Mouse (Mus musculus) ES-Bruce4 (cell line): ENCODE measurements around the gene Pik3r5. TPM values are rescaled to one million over a fixed set of nuclear protein-coding genes. Genes with fewer than 3 reads are reported as not detected.

Source experiments
- H3K27ac ChIP-seq: 2 replicates; pipeline ENCODE4 v1.5.1; 2012; ENCODE audit warnings: low read length, inconsistent platforms; ENCODE audit not compliant: insufficient read depth
- H3K27me3 ChIP-seq: 2 replicates; pipeline ENCODE4 v1.6.1; 2012; ENCODE audit warnings: mild to moderate bottlenecking, low read length, inconsistent platforms; ENCODE audit not compliant: control insufficient read depth, poor library complexity, insufficient read depth, severe bottlenecking
- H3K36me3 ChIP-seq: 2 replicates; pipeline ENCODE4 v1.6.1; 2012; ENCODE audit warnings: inconsistent platforms, mild to moderate bottlenecking, low read length, moderate library complexity; ENCODE audit not compliant: control insufficient read depth, poor library complexity, insufficient read depth, severe bottlenecking
- H3K4me1 ChIP-seq: one replicate; pipeline ENCODE4 v1.8.1; 2011; ENCODE audit warnings: low read length; ENCODE audit not compliant: control insufficient read depth, insufficient read depth
- H3K4me3 ChIP-seq: 2 replicates; pipeline ENCODE4 v1.5.1; 2011; ENCODE audit warnings: low read depth, mild to moderate bottlenecking, low read length
- H3K9ac ChIP-seq: 2 replicates; pipeline ENCODE4 v1.6.1; 2012; ENCODE audit warnings: low read depth, mild to moderate bottlenecking, inconsistent platforms; ENCODE audit not compliant: poor library complexity, severe bottlenecking
- H3K9me3 ChIP-seq: replicated peaks from 2 replicates; pipeline ENCODE4 v1.6.1; 2012; ENCODE audit warnings: mild to moderate bottlenecking, low read length, inconsistent platforms; ENCODE audit not compliant: control insufficient read depth, poor library complexity, insufficient read depth, severe bottlenecking
- CTCF ChIP-seq: IDR thresholded peaks from one replicate; pipeline ENCODE4 v1.8.1; 2011; ENCODE audit warnings: low read depth, low read length
- EP300 ChIP-seq: IDR thresholded peaks from 2 replicates; pipeline ENCODE4 v1.6.1; 2011; ENCODE audit warnings: low read depth, low read length; ENCODE audit not compliant: insufficient read depth
- POLR2A ChIP-seq: IDR thresholded peaks from one replicate; pipeline ENCODE4 v1.8.1; 2011; ENCODE audit warnings: low read length; ENCODE audit not compliant: insufficient read depth
- polyA plus RNA-seq: library from polyadenylated mRNA; stranded (reverse); fragments of >200 nt; gene quantifications from 2 replicates; pipeline ENCODE4 v1.2.4, GENCODE M21; 2011; ENCODE audit warnings: low read depth; ENCODE audit not compliant: missing spikeins, insufficient read depth, insufficient read length

The Pik3r5 gene
- polyA plus RNA-seq, 1 experiment = 1.7 TPM

GRCm38 (mm10) chr11:68436376-68436775, 4.5 kb downstream of the Pik3r5 start:
- no peaks in the 10 kb centered on the region for H3K9me3 ChIP-seq
- H3K4me3 ChIP-seq = no peak overlapping the region
- H3K36me3 ChIP-seq = no peaks in the 10 kb centered on the region
- peaks cover 2% of the 10 kb centered on the region for H3K27me3 ChIP-seq
- H3K9ac ChIP-seq = no peak overlapping the region
- no peak for TF ChIP-seq POLR2A
- TF ChIP-seq CTCF = no peak
- no peak for TF ChIP-seq EP300
- H3K4me1 ChIP-seq = no peaks in the 10 kb centered on the region
- H3K27ac ChIP-seq = no peak overlapping the region

GRCm38 (mm10) chr11:68440100-68440499, 8.2 kb downstream of the Pik3r5 start:
- no peaks in the 10 kb centered on the region for H3K36me3 ChIP-seq
- TF ChIP-seq CTCF = no peak
- no peak for TF ChIP-seq EP300
- no peak for TF ChIP-seq POLR2A
- H3K4me1 ChIP-seq = no peaks in the 10 kb centered on the region
- H3K27me3 ChIP-seq = peaks cover 2% of the 10 kb centered on the region
- H3K4me3 ChIP-seq = no peak overlapping the region
- no peak overlapping the region for H3K27ac ChIP-seq
- H3K9me3 ChIP-seq = no peaks in the 10 kb centered on the region
- H3K9ac ChIP-seq = no peak overlapping the region

GRCm38 (mm10) chr11:68440965-68441364, 9.0 kb downstream of the Pik3r5 start:
- H3K4me3 ChIP-seq = no peak overlapping the region
- no peak overlapping the region for H3K9ac ChIP-seq
- no peaks in the 10 kb centered on the region for H3K36me3 ChIP-seq
- H3K4me1 ChIP-seq = no peaks in the 10 kb centered on the region
- no peaks in the 10 kb centered on the region for H3K9me3 ChIP-seq
- H3K27ac ChIP-seq = no peak overlapping the region
- TF ChIP-seq POLR2A = no peak
- TF ChIP-seq CTCF = no peak
- peaks cover 2% of the 10 kb centered on the region for H3K27me3 ChIP-seq

- no peaks in the 10 kb centered on the region for H3K9me3 ChIP-seq
- H3K27me3 ChIP-seq = peaks cover 2% of the 10 kb centered on the region
These were observed 10.4 kb downstream of the Pik3r5 start for GRCm38 (mm10) chr11:68442346-68442745.

DNA sequence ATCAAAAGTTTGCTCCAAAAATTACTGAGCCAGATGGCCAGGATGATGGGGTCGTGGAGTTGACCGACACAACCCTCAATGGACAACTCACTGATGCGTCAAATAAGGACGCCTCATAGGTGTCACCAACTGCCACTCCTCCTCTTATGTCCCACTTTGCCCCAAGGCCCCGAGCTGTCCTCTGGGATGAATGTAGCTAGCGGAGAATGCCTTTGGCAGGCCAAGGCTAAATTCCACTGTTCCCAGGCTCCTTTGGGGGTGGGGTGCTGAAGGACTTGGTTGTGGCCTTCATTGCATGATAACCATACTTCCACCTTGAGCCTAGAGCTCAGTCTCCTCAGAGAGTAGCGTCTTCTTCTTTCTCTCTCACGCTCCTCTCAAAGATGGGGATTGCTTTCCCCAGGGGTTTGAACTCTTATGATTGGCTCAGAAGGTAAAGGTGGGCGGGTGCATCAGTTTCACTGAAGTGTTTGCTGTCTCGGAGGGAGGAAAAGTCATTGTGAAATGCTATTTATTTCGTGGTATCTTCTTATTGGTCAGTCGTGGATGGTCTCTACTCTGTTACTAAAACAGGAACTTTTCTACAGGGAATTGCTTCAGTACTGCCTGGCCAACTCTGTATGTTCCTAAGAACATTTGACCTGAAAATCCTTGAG, 11.2 kb downstream of the Pik3r5 start:
- H3K4me1 ChIP-seq = no peaks in the 10 kb centered on the region
- H3K36me3 ChIP-seq = no peaks in the 10 kb centered on the region
- no peak overlapping the region for H3K27ac ChIP-seq
- H3K4me3 ChIP-seq = no peak overlapping the region
- peaks cover 2% of the 10 kb centered on the region for H3K27me3 ChIP-seq
- H3K9ac ChIP-seq = no peak overlapping the region
- TF ChIP-seq CTCF (no peak), EP300 (no peak), POLR2A (no peak)
- no peaks in the 10 kb centered on the region for H3K9me3 ChIP-seq

More at GRCm38 (mm10) chr11:68442346-68442745, 10.4 kb downstream of the Pik3r5 start:
- Histone ChIP-seq H3K4me3 (no peak overlapping the region), H3K27ac (no peak overlapping the region), H3K4me1 (no peaks in the 10 kb centered on the region), H3K36me3 (no peaks in the 10 kb centered on the region), H3K9ac (no peak overlapping the region)
- TF ChIP-seq EP300 = no peak
- TF ChIP-seq CTCF = no peak

GRCm38 (mm10) chr11:68445901-68446300, 14.0 kb downstream of the Pik3r5 start:
- Histone ChIP-seq H3K4me1 (no peaks in the 10 kb centered on the region), H3K27ac (no peak overlapping the region)

More at GRCm38 (mm10) chr11:68445901-68446300, 14.0 kb downstream of the Pik3r5 start:
- no peaks in the 10 kb centered on the region for H3K9me3 ChIP-seq
- peaks cover under 1% of the 10 kb centered on the region; the same call in 1 of the 2 replicates for H3K27me3 ChIP-seq
- H3K4me3 ChIP-seq = no peak overlapping the region
- no peak overlapping the region for H3K9ac ChIP-seq
- TF ChIP-seq CTCF (no peak), POLR2A (no peak), EP300 (no peak)
- H3K36me3 ChIP-seq = no peaks in the 10 kb centered on the region
